Mouse (Mus musculus) heart, embryonic 16.5 days (tissue): ENCODE results near the gene Trir. TPM values are rescaled to one million over a fixed set of nuclear protein-coding genes. Genes with fewer than 3 reads are reported as not detected.

Source experiments
- ATAC-seq: fragments of 200-750 bp; cut with Nextera tagmentation; replicated peaks from 2 replicates; pipeline ENCODE4 v1.8.0; 2017; ENCODE audit warnings: moderate number of reproducible peaks; ENCODE audit not compliant: insufficient read depth, low FRiP score; ENCODE audit errors: extremely low read depth
- H3K27ac ChIP-seq: fragments of 300-500 bp; sonication (generic); 2 replicates; pipeline ENCODE4 v1.5.1; 2014; ENCODE audit warnings: mild to moderate bottlenecking, low read length, control low read depth, moderate library complexity
- H3K27me3 ChIP-seq: fragments of 300-500 bp; sonication (generic); 2 replicates; pipeline ENCODE4 v1.6.1; 2014; ENCODE audit warnings: low read length, mixed read lengths; ENCODE audit not compliant: control insufficient read depth, insufficient read depth
- H3K36me3 ChIP-seq: fragments of 300-500 bp; sonication (generic); 2 replicates; pipeline ENCODE4 v1.6.1; 2014; ENCODE audit not compliant: control insufficient read depth, insufficient read depth
- H3K4me1 ChIP-seq: fragments of 300-500 bp; sonication (generic); 2 replicates; pipeline ENCODE4 v1.6.1; 2014; ENCODE audit warnings: low read length, mixed read lengths; ENCODE audit not compliant: control insufficient read depth, insufficient read depth
- H3K4me2 ChIP-seq: fragments of 300-500 bp; sonication (generic); 2 replicates; pipeline ENCODE4 v1.6.1; 2014; ENCODE audit warnings: low read depth, mild to moderate bottlenecking, control low read depth, low read length
- H3K4me3 ChIP-seq: fragments of 300-500 bp; sonication (generic); 2 replicates; pipeline ENCODE4 v1.5.1; 2014; ENCODE audit warnings: mild to moderate bottlenecking, control low read depth, low read length
- H3K9ac ChIP-seq: fragments of 300-500 bp; sonication (generic); 2 replicates; pipeline ENCODE4 v1.6.1; 2014; ENCODE audit warnings: low read length, control low read depth
- H3K9me3 ChIP-seq: fragments of 300-500 bp; sonication (generic); replicated peaks from 2 replicates; pipeline ENCODE4 v1.6.1; 2016; ENCODE audit warnings: low read length; ENCODE audit not compliant: control insufficient read depth
- WGBS: fragments of 180-500 bp; shearing (Covaris S2); extraction: QIAGEN DNeasy Blood & Tissue Kit; methylation state at CpG from one replicate; pipeline ENCODE4 v1.1.7; 2014; 5-methylcytosine and 5-hydroxymethylcytosine counted together
- polyA plus RNA-seq: library from polyadenylated mRNA; unstranded; fragments of >200 nt; fragmentation: Nextera tagmentation; extraction: Ambion mirVana; gene quantifications from 2 replicates; pipeline ENCODE4 v1.2.1, GENCODE M21; 2015

Trir gene
- polyA plus RNA-seq, 1 experiment from 2014 or later = 76.5 TPM

- H3K27ac ChIP-seq = peak overlapping the region; percentile 72
- H3K9ac ChIP-seq = peak overlapping the region; percentile 5; the same call in 1 of the 2 replicates
- no peaks in the 10 kb centered on the region for H3K36me3 ChIP-seq
- no peak for ATAC-seq
- H3K9me3 ChIP-seq = no peaks in the 10 kb centered on the region
- H3K4me3 ChIP-seq = no peak overlapping the region
- H3K4me2 ChIP-seq = peak overlapping the region; percentile 97
- WGBS = 12% methylated on average over 16 of the region's 16 CpGs
- H3K4me1 ChIP-seq = peaks cover 46% of the 10 kb centered on the region
- H3K27me3 ChIP-seq = no peaks in the 10 kb centered on the region
Measured at GRCm38 (mm10) chr8:84984294-84985048, 42.2 kb upstream of the Trir start.

DNA sequence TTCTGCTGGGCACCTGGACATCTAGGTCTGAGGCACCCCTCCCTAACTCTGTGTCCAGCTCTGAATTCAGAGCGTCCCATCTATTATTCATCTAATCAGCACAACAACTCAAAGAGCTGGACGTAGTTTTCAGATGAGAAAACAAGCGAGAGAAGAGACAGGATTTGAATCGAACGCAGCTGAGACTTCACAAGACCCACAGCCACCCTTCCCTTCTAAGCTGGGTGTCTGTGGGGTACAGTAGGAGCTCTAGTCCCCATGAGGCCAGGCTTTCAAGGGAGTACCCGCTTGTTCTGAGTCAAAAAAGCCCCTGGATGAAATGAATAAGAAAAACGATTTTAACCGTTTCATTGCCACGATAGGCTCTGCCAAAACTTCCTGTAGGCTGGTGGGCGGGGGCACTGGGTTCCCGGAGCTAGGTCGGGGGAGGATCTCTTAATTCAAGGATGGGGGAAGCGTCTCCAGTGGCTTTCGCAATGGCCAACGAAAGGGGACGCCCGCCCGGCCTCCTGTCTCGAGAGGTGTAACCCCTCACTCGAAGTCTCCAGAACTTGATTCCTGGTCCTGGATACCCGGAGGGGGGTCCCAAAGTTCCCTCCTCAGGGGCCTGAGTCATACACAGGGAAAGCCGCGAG lies 41.5 kb upstream of the Trir start:
- peak overlapping the region; percentile 72 for H3K27ac ChIP-seq
- no peaks in the 10 kb centered on the region for H3K27me3 ChIP-seq
- H3K9ac ChIP-seq = peak overlapping the region; percentile 76
- ATAC-seq = no peak
- peak overlapping the region; percentile 66 for H3K4me3 ChIP-seq
- no peaks in the 10 kb centered on the region for H3K36me3 ChIP-seq
- peaks cover 40% of the 10 kb centered on the region for H3K4me1 ChIP-seq
- H3K9me3 ChIP-seq = no peaks in the 10 kb centered on the region
- peak overlapping the region; percentile 97 for H3K4me2 ChIP-seq
- 3% methylated on average over 23 of the region's 23 CpGs for WGBS

GRCm38 (mm10) chr8:84985684-84986378 lies 40.8 kb upstream of the Trir start:
- H3K9ac ChIP-seq = peak overlapping the region; percentile 76
- peak; percentile 26; the same call in 1 of the 2 replicates for ATAC-seq
- H3K27ac ChIP-seq = peak overlapping the region; percentile 72
- WGBS = under 1% methylated on average over 53 of the region's 53 CpGs
- peaks cover 36% of the 10 kb centered on the region for H3K4me1 ChIP-seq
- H3K27me3 ChIP-seq = no peaks in the 10 kb centered on the region
- no peaks in the 10 kb centered on the region for H3K9me3 ChIP-seq
- H3K36me3 ChIP-seq = no peaks in the 10 kb centered on the region
- peak overlapping the region; percentile 97 for H3K4me2 ChIP-seq
- H3K4me3 ChIP-seq = peak overlapping the region; percentile 66

DNA sequence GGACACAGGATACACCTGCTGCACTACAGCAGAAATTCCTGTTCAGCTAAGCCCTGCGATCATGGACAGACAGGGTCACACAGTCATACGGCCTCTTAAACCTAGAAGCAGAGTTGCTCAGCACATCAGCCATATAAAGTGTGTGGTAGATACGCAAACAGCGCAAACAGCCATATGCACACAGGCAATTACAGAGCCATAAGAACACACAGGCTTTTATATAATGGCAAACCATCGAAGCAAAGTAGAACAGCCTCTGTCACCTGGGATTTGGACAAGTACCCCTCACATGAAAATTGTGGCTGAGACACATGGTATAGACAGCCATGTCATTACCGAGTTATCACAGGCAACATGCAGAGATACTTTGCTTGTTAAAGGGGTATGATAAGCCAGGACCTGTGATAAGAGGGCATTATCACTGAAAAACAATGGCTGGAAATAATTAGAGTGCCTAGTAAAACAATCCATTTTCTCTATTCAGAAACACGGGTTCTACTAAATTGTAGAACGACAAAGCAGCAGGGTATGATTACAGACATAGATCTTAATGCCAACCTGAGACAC lies 40.2 kb upstream of the Trir start:
- H3K9ac ChIP-seq = peak overlapping the region; percentile 76
- 36% methylated on average over 8 of the region's 8 CpGs for WGBS
- ATAC-seq = no peak

GRCm38 (mm10) chr8:84987388-84987787 lies 39.2 kb upstream of the Trir start:
- Histone ChIP-seq H3K27me3 (no peaks in the 10 kb centered on the region), H3K9ac (no peak overlapping the region), H3K36me3 (no peaks in the 10 kb centered on the region), H3K9me3 (no peaks in the 10 kb centered on the region), H3K4me2 (no peak overlapping the region), H3K4me1 (peaks cover 30% of the 10 kb centered on the region), H3K4me3 (no peak overlapping the region), H3K27ac (no peak overlapping the region)
- no peak for ATAC-seq
- WGBS = 80% methylated on average over 5 of the region's 5 CpGs

More for the DNA sequence above, 40.2 kb upstream of the Trir start:
- H3K9me3 ChIP-seq = no peaks in the 10 kb centered on the region
- peak overlapping the region; percentile 97 for H3K4me2 ChIP-seq
- peak overlapping the region; percentile 66 for H3K4me3 ChIP-seq
- H3K36me3 ChIP-seq = no peaks in the 10 kb centered on the region
- H3K27ac ChIP-seq = peak overlapping the region; percentile 60; the same call in 1 of the 2 replicates
- H3K4me1 ChIP-seq = peaks cover 34% of the 10 kb centered on the region
- no peaks in the 10 kb centered on the region for H3K27me3 ChIP-seq

- ATAC-seq = no peak
- Histone ChIP-seq H3K9ac (no peak overlapping the region), H3K36me3 (no peaks in the 10 kb centered on the region)
Measured at GRCm38 (mm10) chr8:84987903-84988302, 38.7 kb upstream of the Trir start.

GRCm38 (mm10) chr8:84989311-84989731 lies 37.3 kb upstream of the Trir start:
- H3K27me3 ChIP-seq = peaks cover under 1% of the 10 kb centered on the region; the same call in 1 of the 2 replicates
- H3K4me3 ChIP-seq = no peak overlapping the region
- H3K36me3 ChIP-seq = no peaks in the 10 kb centered on the region
- peaks cover 28% of the 10 kb centered on the region for H3K4me1 ChIP-seq
- H3K9ac ChIP-seq = peak overlapping the region; percentile 35; the same call in 1 of the 2 replicates
- no peak for ATAC-seq
- H3K4me2 ChIP-seq = peak overlapping the region; percentile 92; the same call in 1 of the 2 replicates
- WGBS = 17% methylated on average over 15 of the region's 15 CpGs
- no peaks in the 10 kb centered on the region for H3K9me3 ChIP-seq
- no peak overlapping the region for H3K27ac ChIP-seq

More at GRCm38 (mm10) chr8:84987903-84988302, 38.7 kb upstream of the Trir start:
- Histone ChIP-seq H3K4me3 (no peak overlapping the region), H3K27ac (no peak overlapping the region), H3K27me3 (no peaks in the 10 kb centered on the region), H3K4me2 (no peak overlapping the region), H3K9me3 (no peaks in the 10 kb centered on the region), H3K4me1 (peaks cover 30% of the 10 kb centered on the region)
- WGBS = 61% methylated on average over 2 of the region's 2 CpGs

GRCm38 (mm10) chr8:84989810-84990209 lies 36.8 kb upstream of the Trir start:
- WGBS = under 1% methylated on average over 15 of the region's 15 CpGs
- no peaks in the 10 kb centered on the region for H3K9me3 ChIP-seq
- peak; percentile 61 for ATAC-seq
- peaks cover 23% of the 10 kb centered on the region for H3K4me1 ChIP-seq
- peak overlapping the region; percentile 74 for H3K9ac ChIP-seq
- H3K27ac ChIP-seq = peak overlapping the region; percentile 75
- peak overlapping the region; percentile 92 for H3K4me2 ChIP-seq
- H3K4me3 ChIP-seq = peak overlapping the region; percentile 68
- peaks cover 3% of the 10 kb centered on the region; the same call in 1 of the 2 replicates for H3K27me3 ChIP-seq
- no peaks in the 10 kb centered on the region for H3K36me3 ChIP-seq
